Mouse (Mus musculus): ENCODE measurements at regions not wholly inside any gene's neighbourhood (a gene's known extent, or its start where the extent isn't known, plus 50 kb on each side); places are given as distances from the start of the nearest gene placed in this dataset.
A peak's percentile ranks its signal among the peaks of the same experiment; 100 is the strongest.

- TF ChIP-seq CTCF (IDR thresholded peaks at IDR 0.05; ENCODE audit: low read depth) = peak; percentile 53
- TF ChIP-seq EP300 (IDR thresholded peaks at IDR 0.05; ENCODE audit: low read depth) = no peak
These were observed 465.2 kb upstream of the Rag2 start for GRCm38 (mm10) chr2:101159276-101159675.

All from liver, postnatal 0 days (tissue).